Mouse (Mus musculus): Measurements from ENCODE around the gene Ahcyl2. TPM values are rescaled to one million over a fixed set of nuclear protein-coding genes. Genes with fewer than 3 reads are reported as not detected.

Ahcyl2 gene
- polyA plus RNA-seq, 1 experiment, result 24.0 TPM

DNA sequence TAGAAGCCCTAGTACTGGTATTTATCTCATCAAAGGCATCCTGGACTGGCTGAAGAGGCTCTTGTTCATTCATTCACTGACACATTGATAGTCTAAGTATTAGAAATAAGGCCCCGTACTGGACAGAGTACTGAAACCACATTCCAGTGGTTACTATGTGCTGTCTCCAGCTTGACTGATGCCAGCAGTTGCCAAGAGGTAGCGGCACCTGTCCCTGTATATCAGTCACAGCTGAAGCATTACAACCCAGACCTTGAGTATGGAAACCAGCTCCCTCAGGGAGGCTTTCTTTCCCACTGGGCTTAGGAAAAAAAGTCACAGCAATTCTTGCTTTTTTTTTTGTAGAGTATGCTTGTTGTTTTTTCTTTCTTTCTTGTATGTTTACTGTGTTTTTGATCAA, 173.2 kb downstream of the Ahcyl2 start:
- Histone ChIP-seq H3K4me1 (ENCODE audit: control insufficient read depth, insufficient read depth, low read length) (peaks cover 5% of the 10 kb centered on the region; the same call in 1 of the 2 replicates), H3K27ac (ENCODE audit: insufficient read depth, low read length) (no peak overlapping the region), H3K4me3 (ENCODE audit: insufficient read depth, low read length) (no peak overlapping the region)
- no peak for TF ChIP-seq POLR2A (IDR thresholded peaks at IDR 0.05; ENCODE audit: low read depth, low read length)
- no peak for TF ChIP-seq CTCF (IDR thresholded peaks at IDR 0.05; ENCODE audit: borderline replicate concordance, insufficient read depth, low read length)

DNA sequence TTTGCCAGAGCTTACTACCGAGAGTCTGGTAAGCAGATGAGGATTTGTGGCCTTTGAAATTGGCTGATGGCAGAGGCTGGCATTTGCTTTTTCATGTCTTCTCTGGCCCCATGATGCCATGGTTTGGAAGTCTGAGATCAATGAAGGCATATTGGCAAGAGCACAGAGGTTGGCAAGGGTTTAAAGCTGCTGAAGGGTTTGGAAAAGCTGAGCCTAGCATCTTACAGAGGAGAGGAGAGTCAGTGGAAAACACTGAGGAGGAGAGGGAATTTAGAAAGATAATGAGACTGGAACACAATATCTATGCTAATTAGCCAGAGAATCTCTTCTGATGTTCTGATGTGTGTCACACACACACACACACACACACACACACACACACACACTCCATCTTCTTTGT, 176.7 kb downstream of the Ahcyl2 start:
- Histone ChIP-seq H3K4me1 (ENCODE audit: control insufficient read depth, insufficient read depth, low read length) (peaks cover 5% of the 10 kb centered on the region; the same call in 1 of the 2 replicates), H3K4me3 (ENCODE audit: insufficient read depth, low read length) (no peak overlapping the region), H3K27ac (ENCODE audit: insufficient read depth, low read length) (no peak overlapping the region)
- TF ChIP-seq POLR2A (IDR thresholded peaks at IDR 0.05; ENCODE audit: low read depth, low read length) (no peak), CTCF (IDR thresholded peaks at IDR 0.05; ENCODE audit: borderline replicate concordance, insufficient read depth, low read length) (no peak)

DNA sequence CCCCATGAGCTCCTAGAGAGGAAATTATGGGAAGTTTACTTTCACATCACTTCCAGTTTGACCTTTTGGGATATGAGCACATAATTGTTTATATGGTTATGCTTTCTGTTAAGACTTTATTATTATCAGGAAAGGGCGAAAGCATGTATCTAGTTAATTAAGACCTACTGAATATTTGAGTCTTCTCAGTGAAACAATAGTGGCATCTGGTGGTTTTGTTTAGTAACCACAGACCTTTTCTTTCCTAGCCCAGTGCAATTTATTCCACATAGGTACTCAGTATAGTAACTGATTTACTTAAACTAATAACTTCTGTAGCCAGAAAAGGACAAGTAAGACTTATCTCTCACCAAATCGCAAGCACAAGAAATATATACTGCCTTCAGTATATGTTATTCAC, 178.8 kb downstream of the Ahcyl2 start:
- TF ChIP-seq CTCF (IDR thresholded peaks at IDR 0.05; ENCODE audit: borderline replicate concordance, insufficient read depth, low read length), result no peak
- no peak for TF ChIP-seq POLR2A (IDR thresholded peaks at IDR 0.05; ENCODE audit: low read depth, low read length)
- Histone ChIP-seq H3K4me1 (ENCODE audit: control insufficient read depth, insufficient read depth, low read length) (no peaks in the 10 kb centered on the region), H3K27ac (ENCODE audit: insufficient read depth, low read length) (no peak overlapping the region), H3K4me3 (ENCODE audit: insufficient read depth, low read length) (no peak overlapping the region)

DNA sequence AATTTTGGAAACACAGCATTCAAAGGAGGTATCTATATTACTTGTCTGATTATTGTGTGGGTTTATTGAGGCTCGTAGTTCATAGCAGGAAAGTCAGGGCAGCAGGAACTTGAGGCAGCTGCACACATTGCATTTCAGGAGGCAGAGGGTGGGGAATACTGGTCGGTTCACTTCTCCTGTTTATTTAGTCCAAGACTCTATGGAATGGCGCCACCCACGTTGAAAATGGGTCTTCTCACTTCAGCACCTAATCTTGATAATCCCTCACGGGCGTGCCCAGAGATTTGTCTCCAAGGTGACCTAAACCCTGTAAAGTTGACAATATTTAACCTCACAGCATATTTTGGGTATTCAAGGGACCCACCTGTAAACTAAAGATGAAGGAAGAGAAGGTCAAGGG, 180.0 kb downstream of the Ahcyl2 start:
- H3K27ac ChIP-seq (ENCODE audit: insufficient read depth, low read length), result no peak overlapping the region
- H3K4me1 ChIP-seq (ENCODE audit: control insufficient read depth, insufficient read depth, low read length), result no peaks in the 10 kb centered on the region
- H3K4me3 ChIP-seq (ENCODE audit: insufficient read depth, low read length), result no peak overlapping the region
- no peak for TF ChIP-seq POLR2A (IDR thresholded peaks at IDR 0.05; ENCODE audit: low read depth, low read length)
- no peak for TF ChIP-seq CTCF (IDR thresholded peaks at IDR 0.05; ENCODE audit: borderline replicate concordance, insufficient read depth, low read length)

DNA sequence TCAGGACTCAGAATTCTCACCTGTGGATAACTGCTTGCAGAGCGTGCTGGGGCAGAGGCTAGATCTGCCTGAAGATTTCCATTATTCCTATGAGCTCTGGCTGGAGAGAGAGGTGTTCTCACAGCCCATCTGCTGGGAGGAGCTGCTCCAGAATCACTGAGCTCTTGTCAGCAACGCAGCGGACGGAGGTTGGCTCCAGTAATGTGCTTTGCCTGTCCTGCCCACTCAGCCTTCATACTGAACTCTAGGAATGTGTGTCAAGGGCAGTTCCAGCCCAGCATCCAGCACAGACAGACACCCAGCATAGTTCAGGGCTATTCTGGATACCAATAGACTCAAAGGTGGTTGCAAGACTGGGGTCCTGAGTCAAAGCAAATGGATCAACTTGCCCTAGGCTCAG, 188.9 kb downstream of the Ahcyl2 start:
- Histone ChIP-seq H3K4me1 (ENCODE audit: control insufficient read depth, insufficient read depth, low read length) (no peaks in the 10 kb centered on the region), H3K4me3 (ENCODE audit: insufficient read depth, low read length) (no peak overlapping the region), H3K27ac (ENCODE audit: insufficient read depth, low read length) (no peak overlapping the region)
- no peak for TF ChIP-seq POLR2A (IDR thresholded peaks at IDR 0.05; ENCODE audit: low read depth, low read length)
- TF ChIP-seq CTCF (IDR thresholded peaks at IDR 0.05; ENCODE audit: borderline replicate concordance, insufficient read depth, low read length), result no peak

DNA sequence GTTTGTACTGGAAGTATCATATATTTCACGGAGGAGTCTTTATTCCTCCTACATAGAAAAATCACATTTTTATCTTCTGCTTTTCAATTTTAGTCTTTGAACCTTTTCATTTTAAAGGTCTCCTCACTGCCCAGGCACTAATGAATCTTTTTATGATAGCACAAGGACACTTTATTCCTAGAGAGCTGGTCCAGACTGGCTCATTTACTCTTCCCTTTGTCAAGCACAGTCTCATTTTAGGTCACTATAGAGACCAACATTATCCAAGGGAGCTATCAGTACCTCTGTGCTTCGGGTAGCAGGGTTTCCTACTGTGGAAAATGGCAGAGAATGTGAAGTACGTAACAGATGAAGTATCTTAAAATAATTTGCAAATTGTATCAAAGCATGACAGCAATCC, 190.9 kb downstream of the Ahcyl2 start:
- TF ChIP-seq CTCF (IDR thresholded peaks at IDR 0.05; ENCODE audit: borderline replicate concordance, insufficient read depth, low read length), result no peak
- TF ChIP-seq POLR2A (IDR thresholded peaks at IDR 0.05; ENCODE audit: low read depth, low read length), result no peak
- H3K4me3 ChIP-seq (ENCODE audit: insufficient read depth, low read length), result no peak overlapping the region
- H3K27ac ChIP-seq (ENCODE audit: insufficient read depth, low read length), result no peak overlapping the region
- no peaks in the 10 kb centered on the region for H3K4me1 ChIP-seq (ENCODE audit: control insufficient read depth, insufficient read depth, low read length)

DNA sequence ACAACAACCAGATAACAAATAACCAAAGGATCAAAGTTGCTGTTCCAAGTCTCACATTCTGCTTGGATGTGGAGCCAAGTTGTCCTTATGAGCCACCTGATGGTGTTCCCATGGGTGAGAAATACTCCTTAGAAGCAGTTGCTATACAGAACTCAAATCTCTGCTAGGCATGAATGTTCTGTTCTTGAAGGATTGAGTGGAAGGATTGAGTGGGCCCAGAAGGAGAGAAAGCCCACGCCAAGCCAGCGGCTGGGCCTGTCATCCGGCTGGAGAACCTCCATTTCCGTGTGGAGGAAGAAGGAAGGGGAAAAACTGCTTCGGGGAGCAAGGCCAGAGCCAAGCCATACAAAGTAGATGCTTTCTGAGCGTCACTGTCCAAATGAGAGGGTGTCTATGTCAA, 193.3 kb downstream of the Ahcyl2 start:
- TF ChIP-seq CTCF (IDR thresholded peaks at IDR 0.05; ENCODE audit: borderline replicate concordance, insufficient read depth, low read length) (no peak), POLR2A (IDR thresholded peaks at IDR 0.05; ENCODE audit: low read depth, low read length) (no peak)
- Histone ChIP-seq H3K4me1 (ENCODE audit: control insufficient read depth, insufficient read depth, low read length) (no peaks in the 10 kb centered on the region), H3K4me3 (ENCODE audit: insufficient read depth, low read length) (no peak overlapping the region), H3K27ac (ENCODE audit: insufficient read depth, low read length) (no peak overlapping the region)

Other genes starting within 250 kb of the Ahcyl2 start
- 4.2 and 4.7 TPM in 2 replicates for gene Irf5, start 241.4 kb upstream of the Ahcyl2 start, polyA plus RNA-seq (2011; ENCODE audit: insufficient read length, low read depth, missing spikeins)
- 68.8 and 76.1 TPM in 2 replicates for gene Tnpo3, start 158.1 kb upstream of the Ahcyl2 start, polyA plus RNA-seq (2011; ENCODE audit: insufficient read length, low read depth, missing spikeins)
- 0.40 and 1.1 TPM in 2 replicates for gene Tspan33, start 73.8 kb upstream of the Ahcyl2 start, polyA plus RNA-seq (2011; ENCODE audit: insufficient read length, low read depth, missing spikeins)
- 53.4 and 66.1 TPM in 2 replicates for gene Smo, start 32.5 kb upstream of the Ahcyl2 start, polyA plus RNA-seq (2011; ENCODE audit: insufficient read length, low read depth, missing spikeins)
- gene Strip2, start 149.0 kb downstream of the Ahcyl2 start, polyA plus RNA-seq (2011; ENCODE audit: insufficient read length, low read depth, missing spikeins), result 0.23 and 0.32 TPM in 2 replicates